Mouse (Mus musculus): ENCODE measurements around the gene Tgm1. TPM values are rescaled to one million over a fixed set of nuclear protein-coding genes. Genes with fewer than 3 reads are reported as not detected.

The Tgm1 gene
- polyA plus RNA-seq, 1 experiment from 2014 or later: 1.7 TPM

DNA sequence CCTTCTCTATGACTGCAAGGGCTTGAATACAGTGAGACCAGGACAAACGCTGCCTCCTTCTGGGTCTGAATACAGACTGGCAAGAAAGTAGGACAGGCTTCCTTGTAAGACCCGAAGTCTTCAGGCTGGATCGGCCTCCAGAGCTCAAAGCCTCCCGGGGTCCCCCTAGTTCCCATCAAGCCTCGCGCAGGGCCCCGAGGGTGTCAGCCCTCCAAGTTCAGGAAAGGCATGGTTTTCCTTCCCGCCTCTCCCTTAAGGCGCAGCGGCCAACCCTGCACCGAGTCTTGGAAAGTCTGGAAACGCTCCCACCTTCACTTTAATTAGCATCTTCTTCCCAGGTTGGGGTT is 42.3 kb downstream of the Tgm1 start:
- no peaks in the 10 kb centered on the region for H3K27me3 ChIP-seq
- ATAC-seq (ENCODE audit: insufficient number of reproducible peaks, insufficient read depth, low FRiP score, low TSS enrichment): peak; percentile 50
- WGBS: under 1% methylated on average over 12 of the region's 12 CpGs

DNA sequence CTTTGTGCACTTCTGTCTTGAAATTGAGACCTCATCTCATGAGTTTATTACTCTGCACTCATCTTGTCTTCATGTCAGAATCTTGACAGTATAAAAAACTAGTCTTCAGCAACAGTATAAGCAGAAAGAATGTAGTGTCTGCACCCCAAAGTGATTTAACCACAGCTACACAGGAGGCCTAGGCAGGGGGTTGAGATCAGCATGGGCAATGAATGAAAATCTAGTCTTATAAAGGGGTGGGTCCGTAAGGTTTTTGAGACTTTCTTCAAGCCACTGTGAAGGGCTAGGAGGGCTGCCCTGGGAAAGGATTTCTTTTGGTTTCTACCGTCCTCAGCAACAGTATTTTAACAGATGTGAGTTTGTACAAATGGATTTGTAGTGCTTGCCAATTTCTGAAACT is 53.1 kb downstream of the Tgm1 start:
- no peaks in the 10 kb centered on the region for H3K9me3 ChIP-seq
- H3K4me1 ChIP-seq: peaks cover 5% of the 10 kb centered on the region; the same call in 1 of the 2 replicates
- H3K36me3 ChIP-seq: peaks cover 33% of the 10 kb centered on the region
- ATAC-seq (ENCODE audit: insufficient number of reproducible peaks, insufficient read depth, low FRiP score, low TSS enrichment): no peak
- peak overlapping the region; percentile 51 for H3K4me2 ChIP-seq (replicated peaks)
- peak overlapping the region; percentile 62 for H3K4me3 ChIP-seq
- no peak overlapping the region for H3K9ac ChIP-seq
- no peaks in the 10 kb centered on the region for H3K27me3 ChIP-seq
- 0 out of 2 replicates have a peak overlapping the region, but pooled peaks have one; percentile 83 for H3K27ac ChIP-seq
- WGBS: 56% methylated on average over 2 of the region's 2 CpGs

More for the DNA sequence above, 42.3 kb downstream of the Tgm1 start:
- peak overlapping the region; percentile 78 for H3K4me3 ChIP-seq
- peak overlapping the region; percentile 85 for H3K27ac ChIP-seq
- peaks cover 23% of the 10 kb centered on the region for H3K36me3 ChIP-seq
- peak overlapping the region; percentile 86 for H3K4me2 ChIP-seq (replicated peaks)
- peaks cover 16% of the 10 kb centered on the region; the same call in 1 of the 2 replicates for H3K4me1 ChIP-seq
- peak overlapping the region; percentile 78 for H3K9ac ChIP-seq
- no peaks in the 10 kb centered on the region for H3K9me3 ChIP-seq

DNA sequence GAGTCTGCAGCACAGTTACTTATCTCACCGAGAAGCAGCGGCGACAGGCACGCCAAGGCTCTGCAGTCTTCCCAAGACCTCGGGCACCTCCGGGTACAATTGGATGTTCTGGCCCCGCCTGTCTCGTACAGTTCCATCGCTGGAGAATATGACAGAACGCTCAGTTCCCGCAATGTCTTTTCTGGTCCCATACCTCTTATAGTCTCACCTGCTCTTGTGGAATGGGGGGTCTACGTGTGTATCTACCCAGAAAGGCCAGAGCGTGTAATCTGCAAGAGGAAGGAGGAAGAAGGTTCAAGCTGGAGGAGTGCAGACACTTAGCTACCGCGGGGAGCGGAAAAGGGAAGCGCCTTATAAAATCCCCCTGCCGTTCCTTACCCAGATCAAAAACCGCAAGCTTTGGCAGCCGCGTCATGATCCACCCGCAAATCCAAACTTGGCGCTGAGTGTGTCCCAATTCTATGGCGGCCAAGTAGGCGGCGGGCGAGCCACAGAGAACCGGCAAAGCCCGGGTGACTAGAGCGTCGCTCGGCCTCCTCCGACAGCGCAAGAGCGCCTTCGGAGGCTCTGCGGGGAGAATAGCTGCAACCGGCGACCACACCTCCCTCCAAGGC is 53.7 kb downstream of the Tgm1 start, which contains the start of gene Mdp1:
Gene Mdp1, minus strand, starts transcription at position 549 of the 614 bp plus-strand sequence.
- ATAC-seq (ENCODE audit: insufficient number of reproducible peaks, insufficient read depth, low FRiP score, low TSS enrichment): peak; percentile 83
- no peaks in the 10 kb centered on the region for H3K9me3 ChIP-seq
- under 1% methylated on average over 39 of the region's 39 CpGs for WGBS
- peaks cover 5% of the 10 kb centered on the region; the same call in 1 of the 2 replicates for H3K4me1 ChIP-seq
- H3K9ac ChIP-seq: peak within 1 kb of the TSS; percentile 71
- peak within 1 kb of the TSS; percentile 83 for H3K27ac ChIP-seq
- H3K4me2 ChIP-seq (replicated peaks): peak within 1 kb of the TSS; percentile 51
- H3K27me3 ChIP-seq: no peaks in the 10 kb centered on the region
- H3K36me3 ChIP-seq: peaks cover 32% of the 10 kb centered on the region
- peak within 1 kb of the TSS; percentile 62 for H3K4me3 ChIP-seq

DNA sequence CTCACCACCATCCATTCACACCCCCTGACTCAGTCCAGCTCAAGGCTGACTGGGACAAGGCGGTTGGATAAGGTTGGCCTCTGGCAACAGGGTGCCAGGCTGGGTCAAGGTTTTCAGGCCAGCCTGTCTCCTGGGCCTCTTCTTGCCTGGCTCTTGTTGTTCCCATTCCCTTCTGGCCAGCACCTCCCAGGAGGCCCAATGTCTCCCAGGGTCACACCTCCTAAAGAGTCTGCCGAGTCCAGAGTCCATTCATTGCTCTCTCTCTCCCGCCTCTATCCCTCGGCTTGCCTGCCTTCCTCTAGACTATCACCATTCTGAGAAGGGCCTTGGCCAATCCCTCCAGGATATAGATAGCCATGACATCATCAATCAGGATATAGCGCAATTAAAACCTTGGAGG is 55.7 kb downstream of the Tgm1 start:
- H3K9ac ChIP-seq: no peak overlapping the region
- H3K4me2 ChIP-seq (replicated peaks): no peak overlapping the region
- no peak for ATAC-seq (ENCODE audit: insufficient number of reproducible peaks, insufficient read depth, low FRiP score, low TSS enrichment)
- H3K36me3 ChIP-seq: peaks cover 21% of the 10 kb centered on the region
- no peak overlapping the region for H3K27ac ChIP-seq
- no peaks in the 10 kb centered on the region for H3K27me3 ChIP-seq
- H3K4me1 ChIP-seq: peaks cover 5% of the 10 kb centered on the region; the same call in 1 of the 2 replicates
- no peaks in the 10 kb centered on the region for H3K9me3 ChIP-seq
- WGBS: 93% methylated on average over 5 of the region's 5 CpGs
- no peak overlapping the region for H3K4me3 ChIP-seq

DNA sequence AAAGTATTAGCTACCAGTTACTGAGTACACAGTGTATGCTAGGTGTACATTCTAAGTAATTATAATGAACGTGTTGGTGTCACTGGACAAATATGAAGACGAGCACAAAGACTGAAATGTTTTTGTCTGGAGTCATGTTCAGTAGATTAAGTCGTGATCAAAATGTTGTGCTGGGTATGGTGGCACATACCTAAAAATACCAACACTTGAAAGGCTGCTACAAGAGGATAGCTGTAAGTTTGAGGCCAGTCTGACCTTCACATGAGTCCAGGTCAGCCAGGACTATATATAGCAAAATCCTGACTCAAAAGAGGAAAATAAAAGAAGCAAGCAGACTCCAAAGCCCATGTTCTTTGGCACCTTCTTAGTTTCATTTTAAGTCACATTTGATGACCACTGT is 56.8 kb downstream of the Tgm1 start:
- WGBS: 86% methylated on average over 3 of the region's 3 CpGs
- peaks cover 5% of the 10 kb centered on the region; the same call in 1 of the 2 replicates for H3K4me1 ChIP-seq

DNA sequence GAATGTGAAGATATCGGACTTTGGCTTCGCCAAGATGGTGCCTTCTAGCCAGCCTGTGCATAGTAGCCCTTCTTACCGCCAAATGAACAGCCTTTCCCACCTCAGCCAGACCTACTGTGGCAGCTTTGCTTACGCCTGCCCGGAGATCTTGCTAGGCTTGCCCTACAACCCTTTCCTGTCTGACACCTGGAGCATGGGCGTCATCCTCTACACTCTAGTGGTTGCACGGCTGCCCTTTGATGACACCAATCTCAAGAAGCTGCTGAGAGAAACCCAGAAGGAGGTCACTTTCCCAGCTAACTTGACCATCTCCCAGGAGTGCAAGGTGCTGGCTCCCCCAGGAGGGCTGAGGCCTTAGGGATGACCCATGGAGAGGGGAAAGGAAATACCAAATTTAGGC is 62.2 kb downstream of the Tgm1 start:
- no peak overlapping the region for H3K9ac ChIP-seq
- H3K27ac ChIP-seq: no peak overlapping the region
- no peak overlapping the region for H3K4me2 ChIP-seq (replicated peaks)
- no peaks in the 10 kb centered on the region for H3K4me1 ChIP-seq
- no peak overlapping the region for H3K4me3 ChIP-seq
- H3K9me3 ChIP-seq: no peaks in the 10 kb centered on the region
- H3K27me3 ChIP-seq: no peaks in the 10 kb centered on the region
- ATAC-seq (ENCODE audit: insufficient number of reproducible peaks, insufficient read depth, low FRiP score, low TSS enrichment): no peak
- H3K36me3 ChIP-seq: peaks cover 6% of the 10 kb centered on the region; the same call in 1 of the 2 replicates
- WGBS: 83% methylated on average over 7 of the region's 7 CpGs

More for the DNA sequence above, 56.8 kb downstream of the Tgm1 start:
- H3K27ac ChIP-seq: no peak overlapping the region
- no peak for ATAC-seq (ENCODE audit: insufficient number of reproducible peaks, insufficient read depth, low FRiP score, low TSS enrichment)
- no peaks in the 10 kb centered on the region for H3K9me3 ChIP-seq
- H3K27me3 ChIP-seq: no peaks in the 10 kb centered on the region
- H3K36me3 ChIP-seq: peaks cover 16% of the 10 kb centered on the region
- H3K4me2 ChIP-seq (replicated peaks): no peak overlapping the region
- no peak overlapping the region for H3K4me3 ChIP-seq
- H3K9ac ChIP-seq: no peak overlapping the region

Other genes starting within 250 kb of the Tgm1 start
- 88.7 and 92.1 TPM in 2 replicates for gene Dhrs4, start 235.2 kb downstream of the Tgm1 start, polyA plus RNA-seq (2016; fragmentation: Nextera tagmentation; extraction: Ambion mirVana)
- gene Carmil3, start 223.3 kb downstream of the Tgm1 start, polyA plus RNA-seq (2016; fragmentation: Nextera tagmentation; extraction: Ambion mirVana): 6.2 TPM in 2 replicates
- 0.55 and 0.90 TPM in 2 replicates for gene Cpne6, start 203.5 kb downstream of the Tgm1 start, polyA plus RNA-seq (2016; fragmentation: Nextera tagmentation; extraction: Ambion mirVana)
- 0.11 TPM in 1 of 2 replicates, not detected in the other for gene Nrl, start 188.9 kb downstream of the Tgm1 start, polyA plus RNA-seq (2016; fragmentation: Nextera tagmentation; extraction: Ambion mirVana)
- 35.2 and 36.1 TPM in 2 replicates for gene Pck2, start 173.7 kb downstream of the Tgm1 start, polyA plus RNA-seq (2016; fragmentation: Nextera tagmentation; extraction: Ambion mirVana)
- 71.3 and 78.4 TPM in 2 replicates for gene Dcaf11, start 153.9 kb downstream of the Tgm1 start, polyA plus RNA-seq (2016; fragmentation: Nextera tagmentation; extraction: Ambion mirVana)
- not detected in 2 replicates for gene A730061H03Rik, start 153.5 kb downstream of the Tgm1 start, polyA plus RNA-seq (2016; fragmentation: Nextera tagmentation; extraction: Ambion mirVana)
- gene Fitm1, start 138.3 kb downstream of the Tgm1 start, polyA plus RNA-seq (2016; fragmentation: Nextera tagmentation; extraction: Ambion mirVana): 8.7 and 9.1 TPM in 2 replicates
- 131 and 143 TPM in 2 replicates for gene Psme1, start 135.8 kb downstream of the Tgm1 start, polyA plus RNA-seq (2016; fragmentation: Nextera tagmentation; extraction: Ambion mirVana)
- gene Emc9, start 128.6 kb downstream of the Tgm1 start, polyA plus RNA-seq (2016; fragmentation: Nextera tagmentation; extraction: Ambion mirVana): 4.6 and 4.9 TPM in 2 replicates
- 247 and 255 TPM in 2 replicates for gene Psme2, start 122.8 kb downstream of the Tgm1 start, polyA plus RNA-seq (2016; fragmentation: Nextera tagmentation; extraction: Ambion mirVana)
- 20.6 and 25.4 TPM in 2 replicates for gene Rnf31, start 122.2 kb downstream of the Tgm1 start, polyA plus RNA-seq (2016; fragmentation: Nextera tagmentation; extraction: Ambion mirVana)
- gene Irf9, start 110.4 kb downstream of the Tgm1 start, polyA plus RNA-seq (2016; fragmentation: Nextera tagmentation; extraction: Ambion mirVana): 9.5 and 10.6 TPM in 2 replicates
- gene Rec8, start 95.9 kb downstream of the Tgm1 start, polyA plus RNA-seq (2016; fragmentation: Nextera tagmentation; extraction: Ambion mirVana): 7.8 and 8.2 TPM in 2 replicates
- 99.8 and 117 TPM in 2 replicates for gene Ipo4, start 78.0 kb downstream of the Tgm1 start, polyA plus RNA-seq (2016; fragmentation: Nextera tagmentation; extraction: Ambion mirVana)
- gene Gm49378, start 76.0 kb downstream of the Tgm1 start, polyA plus RNA-seq (2016; fragmentation: Nextera tagmentation; extraction: Ambion mirVana): 0.87 and 3.0 TPM in 2 replicates
- gene Tm9sf1, start 70.1 kb downstream of the Tgm1 start, polyA plus RNA-seq (2016; fragmentation: Nextera tagmentation; extraction: Ambion mirVana): 102 TPM in 2 replicates
- 0.55 and 0.97 TPM in 2 replicates for gene Tssk4, start 63.7 kb downstream of the Tgm1 start, polyA plus RNA-seq (2016; fragmentation: Nextera tagmentation; extraction: Ambion mirVana)
- 64.9 and 66.4 TPM in 2 replicates for gene Mdp1, start 53.4 kb downstream of the Tgm1 start, polyA plus RNA-seq (2016; fragmentation: Nextera tagmentation; extraction: Ambion mirVana)
- gene Gmpr2, start 42.0 kb downstream of the Tgm1 start, polyA plus RNA-seq (2016; fragmentation: Nextera tagmentation; extraction: Ambion mirVana): 74.7 and 78.3 TPM in 2 replicates
- gene Nedd8, start 41.8 kb downstream of the Tgm1 start, polyA plus RNA-seq (2016; fragmentation: Nextera tagmentation; extraction: Ambion mirVana): 585 and 596 TPM in 2 replicates
- 54.1 and 54.2 TPM in 2 replicates for gene Tinf2, start 32.1 kb downstream of the Tgm1 start, polyA plus RNA-seq (2016; fragmentation: Nextera tagmentation; extraction: Ambion mirVana)
- gene Rabggta, start 8.3 kb upstream of the Tgm1 start, polyA plus RNA-seq (2016; fragmentation: Nextera tagmentation; extraction: Ambion mirVana): 27.8 and 30.3 TPM in 2 replicates
- gene Dhrs1, start 31.8 kb upstream of the Tgm1 start, polyA plus RNA-seq (2016; fragmentation: Nextera tagmentation; extraction: Ambion mirVana): 81.5 and 86.7 TPM in 2 replicates
- gene Nop9, start 31.8 kb upstream of the Tgm1 start, polyA plus RNA-seq (2016; fragmentation: Nextera tagmentation; extraction: Ambion mirVana): 51.0 and 57.3 TPM in 2 replicates
- 0.19 and 0.50 TPM in 2 replicates for gene Cideb, start 44.5 kb upstream of the Tgm1 start, polyA plus RNA-seq (2016; fragmentation: Nextera tagmentation; extraction: Ambion mirVana)
- gene Ltb4r2, start 47.5 kb upstream of the Tgm1 start, polyA plus RNA-seq (2016; fragmentation: Nextera tagmentation; extraction: Ambion mirVana): 0.55 and 0.60 TPM in 2 replicates
- gene Ltb4r1, start 52.0 kb upstream of the Tgm1 start, polyA plus RNA-seq (2016; fragmentation: Nextera tagmentation; extraction: Ambion mirVana): 0.48 and 0.60 TPM in 2 replicates
- gene Adcy4, start 70.2 kb upstream of the Tgm1 start, polyA plus RNA-seq (2016; fragmentation: Nextera tagmentation; extraction: Ambion mirVana): 21.3 and 24.2 TPM in 2 replicates
- gene Ripk3, start 74.9 kb upstream of the Tgm1 start, polyA plus RNA-seq (2016; fragmentation: Nextera tagmentation; extraction: Ambion mirVana): 45.5 and 50.3 TPM in 2 replicates
- 154 and 161 TPM in 2 replicates for gene Nfatc4, start 109.2 kb upstream of the Tgm1 start, polyA plus RNA-seq (2016; fragmentation: Nextera tagmentation; extraction: Ambion mirVana)
- gene Nynrin, start 140.1 kb upstream of the Tgm1 start, polyA plus RNA-seq (2016; fragmentation: Nextera tagmentation; extraction: Ambion mirVana): 41.4 and 41.7 TPM in 2 replicates
- gene Cbln3, start 170.5 kb upstream of the Tgm1 start, polyA plus RNA-seq (2016; fragmentation: Nextera tagmentation; extraction: Ambion mirVana): 0.28 and 0.42 TPM in 2 replicates
- gene Khnyn, start 171.0 kb upstream of the Tgm1 start, polyA plus RNA-seq (2016; fragmentation: Nextera tagmentation; extraction: Ambion mirVana): 31.6 and 31.8 TPM in 2 replicates
- 69.9 and 77.7 TPM in 2 replicates for gene Sdr39u1, start 186.4 kb upstream of the Tgm1 start, polyA plus RNA-seq (2016; fragmentation: Nextera tagmentation; extraction: Ambion mirVana)
- gene Cma1, start 230.7 kb upstream of the Tgm1 start, polyA plus RNA-seq (2016; fragmentation: Nextera tagmentation; extraction: Ambion mirVana): 0.60 and 0.85 TPM in 2 replicates
- gene Cma2, start 237.1 kb upstream of the Tgm1 start, polyA plus RNA-seq (2016; fragmentation: Nextera tagmentation; extraction: Ambion mirVana): not detected in 2 replicates